Mouse (Mus musculus) liver, postnatal 0 days (tissue): ENCODE measurements around the gene Sorbs1. TPM values are rescaled to one million over a fixed set of nuclear protein-coding genes. Genes with fewer than 3 reads are reported as not detected.

Experiments
- ATAC-seq: fragments of 200-750 bp; cut with Nextera tagmentation; 2 replicates; pipeline ENCODE4 v1.8.0; 2017; ENCODE audit warnings: mild to moderate bottlenecking, moderate library complexity
- DNase-seq: peaks from one replicate; pipeline ENCODE4 v3.0.0-alpha.2; 2016
- H3K27ac ChIP-seq: fragments of 300-500 bp; sonication (generic); 2 replicates; pipeline ENCODE4 v1.5.1; 2014; ENCODE audit warnings: antibody characterized with exemption, moderate library complexity, mild to moderate bottlenecking, low read depth
- H3K27me3 ChIP-seq: fragments of 300-500 bp; sonication (generic); 2 replicates; pipeline ENCODE4 v1.6.1; 2014; ENCODE audit warnings: low read length, control low read depth, mixed read lengths; ENCODE audit not compliant: insufficient read depth
- H3K36me3 ChIP-seq: fragments of 300-500 bp; sonication (generic); replicated peaks from 2 replicates; pipeline ENCODE4 v1.6.1; 2014; ENCODE audit warnings: mild to moderate bottlenecking, control low read depth, low read length, moderate library complexity, mixed read lengths; ENCODE audit not compliant: insufficient read depth
- H3K4me1 ChIP-seq: fragments of 300-500 bp; sonication (generic); 2 replicates; pipeline ENCODE4 v1.6.1; 2014; ENCODE audit warnings: antibody characterized with exemption, mild to moderate bottlenecking, control low read depth; ENCODE audit not compliant: insufficient read depth
- H3K4me2 ChIP-seq: fragments of 300-500 bp; sonication (generic); 2 replicates; pipeline ENCODE4 v1.6.1; 2014; ENCODE audit warnings: low read depth, mild to moderate bottlenecking, low read length, moderate library complexity, mixed read lengths
- H3K4me3 ChIP-seq: fragments of 300-500 bp; sonication (generic); 2 replicates; pipeline ENCODE4 v1.5.1; 2014; ENCODE audit warnings: low read depth, low read length
- H3K9ac ChIP-seq: fragments of 300-500 bp; sonication (generic); replicated peaks from 2 replicates; pipeline ENCODE4 v1.6.1; 2014; ENCODE audit warnings: mild to moderate bottlenecking, moderate library complexity
- H3K9me3 ChIP-seq: fragments of 300-500 bp; sonication (generic); 2 replicates; pipeline ENCODE4 v1.6.1; 2016; ENCODE audit warnings: mild to moderate bottlenecking, control low read depth, low read length, mixed read lengths
- CTCF ChIP-seq: sonication (generic); IDR thresholded peaks from 2 replicates; pipeline ENCODE4 v1.5.1; 2016; ENCODE audit warnings: antibody characterized with exemption, low read depth
- EP300 ChIP-seq: IDR thresholded peaks from 2 replicates; pipeline ENCODE4 v1.6.1; 2016; ENCODE audit warnings: antibody characterized with exemption, low read depth, mild to moderate bottlenecking
- WGBS: fragments of 180-500 bp; shearing (Covaris S2); extraction: QIAGEN DNeasy Blood & Tissue Kit; methylation state at CpG from one replicate; pipeline ENCODE4 v1.1.7; 2014; ENCODE audit not compliant: insufficient replicate concordance; 5-methylcytosine and 5-hydroxymethylcytosine counted together
- polyA plus RNA-seq: library from polyadenylated mRNA; unstranded; fragments of >200 nt; fragmentation: Nextera tagmentation; extraction: Ambion mirVana; gene quantifications from 2 replicates; pipeline ENCODE4 v1.2.1, GENCODE M21; 2015

Sorbs1 gene
- polyA plus RNA-seq, 1 experiment from 2014 or later, result 30.4 TPM

GRCm38 (mm10) chr19:40401213-40401612 lies 112.4 kb downstream of the Sorbs1 start:
- ATAC-seq, result peak; percentile 92
- no peaks in the 10 kb centered on the region; the same call in 1 of the 2 replicates for H3K36me3 ChIP-seq
- DNase-seq, result peak; percentile 81
- no peaks in the 10 kb centered on the region for H3K27me3 ChIP-seq
- WGBS, result 27% methylated on average over 7 of the region's 7 CpGs
- TF ChIP-seq EP300, result peak; percentile 38
- TF ChIP-seq CTCF, result no peak
- H3K4me1 ChIP-seq, result peaks cover 20% of the 10 kb centered on the region
- no peaks in the 10 kb centered on the region for H3K9me3 ChIP-seq
- H3K27ac ChIP-seq, result peak overlapping the region; percentile 63
- H3K9ac ChIP-seq, result no peak overlapping the region
- no peak overlapping the region for H3K4me2 ChIP-seq
- no peak overlapping the region for H3K4me3 ChIP-seq

DNA sequence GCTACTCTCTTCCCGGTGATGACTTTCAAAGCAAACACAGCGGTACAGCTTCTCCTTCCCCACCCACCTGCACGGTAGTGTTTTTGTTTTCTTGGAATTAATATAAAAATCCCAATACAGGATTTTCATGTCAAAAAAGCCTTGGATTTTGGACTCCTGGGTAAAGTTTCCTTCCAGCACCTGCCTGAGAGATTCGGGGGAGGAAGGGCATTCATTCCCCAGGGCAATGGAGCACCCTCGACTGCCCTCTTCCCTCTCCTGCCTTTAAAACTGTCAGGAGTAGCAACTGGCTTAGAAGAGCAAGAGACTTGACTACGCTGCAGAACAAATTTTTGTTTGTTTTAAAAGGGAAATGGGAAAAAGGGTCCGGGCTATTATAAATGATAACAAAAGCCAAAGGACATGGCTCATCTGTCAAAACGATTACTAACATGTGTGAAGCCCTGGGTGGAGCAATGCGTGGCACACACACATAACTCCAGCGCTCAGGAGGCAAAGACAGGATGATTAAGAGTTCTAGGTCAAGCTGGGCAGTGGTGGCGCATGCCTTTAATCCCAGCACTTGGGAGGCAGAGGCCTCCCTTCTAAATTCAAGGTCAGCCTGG lies 113.1 kb downstream of the Sorbs1 start:
- no peaks in the 10 kb centered on the region; the same call in 1 of the 2 replicates for H3K36me3 ChIP-seq
- no peaks in the 10 kb centered on the region for H3K9me3 ChIP-seq
- peak overlapping the region; percentile 63 for H3K27ac ChIP-seq
- peaks cover 16% of the 10 kb centered on the region for H3K4me1 ChIP-seq
- H3K27me3 ChIP-seq, result no peaks in the 10 kb centered on the region
- DNase-seq, result no peak
- no peak for ATAC-seq
- H3K9ac ChIP-seq, result no peak overlapping the region
- WGBS, result 79% methylated on average over 11 of the region's 11 CpGs
- no peak overlapping the region for H3K4me2 ChIP-seq
- H3K4me3 ChIP-seq, result no peak overlapping the region
- TF ChIP-seq EP300, result no peak
- no peak for TF ChIP-seq CTCF

DNA sequence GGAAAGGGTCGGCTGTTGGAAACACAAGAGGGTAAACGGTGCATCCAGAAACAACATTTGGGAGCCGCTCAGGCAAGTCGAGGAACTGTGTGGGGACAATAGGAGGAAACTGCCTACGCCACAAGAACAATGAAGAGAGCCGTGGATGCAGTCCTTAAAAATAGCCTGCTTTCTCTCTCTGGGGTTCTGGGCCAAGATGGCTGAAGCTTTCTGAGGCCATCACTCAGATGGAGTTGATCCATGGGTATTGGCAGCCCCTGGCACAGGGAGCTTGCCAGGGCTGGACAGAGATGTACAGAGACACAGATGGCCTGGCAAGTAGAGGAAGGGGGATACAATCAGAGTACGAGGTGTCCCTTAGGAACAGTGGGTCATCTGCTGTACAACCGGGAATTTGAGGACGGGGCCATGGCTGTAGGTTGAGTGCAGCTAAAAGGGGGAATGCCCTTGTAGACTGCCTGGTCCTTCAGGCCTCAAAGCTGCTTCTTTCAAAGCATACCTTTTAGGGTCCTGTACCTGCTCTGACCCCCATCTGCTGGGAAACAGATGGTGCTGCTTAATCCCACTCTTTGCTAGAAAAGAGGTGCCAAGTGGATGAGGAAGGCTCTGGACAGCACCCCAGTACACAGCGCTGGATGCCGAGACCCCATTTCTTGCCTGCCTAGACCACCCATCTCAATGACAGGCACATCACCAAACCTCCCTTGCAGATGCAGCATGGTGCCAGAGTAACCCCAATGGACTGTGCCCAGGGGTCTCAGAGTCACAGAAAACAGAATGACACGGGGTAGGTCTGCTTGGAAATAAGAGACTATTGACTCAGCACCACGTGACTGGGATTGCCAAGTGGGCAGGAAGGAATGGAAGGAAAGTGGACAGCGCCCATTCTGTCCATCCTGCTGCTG lies 117.6 kb downstream of the Sorbs1 start:
- no peak overlapping the region for H3K4me2 ChIP-seq
- ATAC-seq, result no peak
- no peak for TF ChIP-seq CTCF
- no peak for TF ChIP-seq EP300
- H3K9ac ChIP-seq, result no peak overlapping the region
- DNase-seq, result no peak
- peak overlapping the region; percentile 55; the same call in 1 of the 2 replicates for H3K27ac ChIP-seq
- no peaks in the 10 kb centered on the region for H3K27me3 ChIP-seq
- 71% methylated on average over 14 of the region's 14 CpGs for WGBS
- no peaks in the 10 kb centered on the region; the same call in 1 of the 2 replicates for H3K36me3 ChIP-seq
- H3K9me3 ChIP-seq, result no peaks in the 10 kb centered on the region
- no peak overlapping the region for H3K4me3 ChIP-seq
- H3K4me1 ChIP-seq, result peaks cover 11% of the 10 kb centered on the region; the same call in 1 of the 2 replicates

GRCm38 (mm10) chr19:40395321-40395695 lies 118.3 kb downstream of the Sorbs1 start:
- DNase-seq (no peak), ATAC-seq (no peak)
- H3K4me1 ChIP-seq, result peaks cover 4% of the 10 kb centered on the region; the same call in 1 of the 2 replicates
- no peaks in the 10 kb centered on the region for H3K27me3 ChIP-seq
- TF ChIP-seq EP300 (no peak), CTCF (no peak)
- H3K36me3 ChIP-seq, result no peaks in the 10 kb centered on the region; the same call in 1 of the 2 replicates
- H3K27ac ChIP-seq, result peak overlapping the region; percentile 55
- no peaks in the 10 kb centered on the region for H3K9me3 ChIP-seq
- H3K9ac ChIP-seq, result no peak overlapping the region
- WGBS, result 43% methylated on average over 12 of the region's 12 CpGs
- no peak overlapping the region for H3K4me3 ChIP-seq
- H3K4me2 ChIP-seq, result no peak overlapping the region

DNA sequence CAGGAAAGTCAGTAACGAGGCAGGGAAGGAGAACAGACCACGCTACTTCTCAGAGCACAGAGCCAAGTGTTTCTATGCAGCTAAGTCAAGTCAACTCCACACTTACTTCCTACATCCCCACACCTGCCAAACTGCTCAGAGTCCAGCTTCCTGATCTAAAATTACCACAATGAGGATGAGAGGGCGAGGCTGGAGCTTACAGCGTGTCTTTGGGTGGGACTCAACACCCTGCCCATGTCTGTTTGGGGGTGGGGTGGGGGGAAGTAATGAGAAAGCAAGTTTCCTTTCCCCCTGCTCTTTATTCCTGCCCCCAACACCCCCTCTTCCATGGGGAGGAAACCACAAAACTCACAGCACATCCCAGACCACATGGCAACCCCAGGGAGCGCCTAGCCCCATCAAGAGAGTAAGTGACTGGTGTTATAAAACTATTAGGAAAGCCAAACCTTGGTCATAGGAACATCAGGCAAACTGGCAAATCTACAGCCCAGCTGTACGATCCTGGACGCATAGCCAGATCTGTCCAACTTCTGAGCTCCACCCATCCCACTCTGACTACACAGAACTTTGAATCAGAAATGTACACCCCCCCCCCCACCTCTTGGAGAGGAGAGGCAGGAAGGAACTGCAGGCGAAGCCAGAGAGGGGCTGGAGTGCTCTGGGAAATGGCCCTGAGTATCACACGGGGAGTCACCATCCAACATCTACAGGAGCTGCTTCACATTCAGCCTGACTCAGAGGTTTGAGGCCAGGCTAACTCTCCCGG lies 118.8 kb downstream of the Sorbs1 start:
- DNase-seq (no peak), ATAC-seq (peak; percentile 62)
- no peak overlapping the region for H3K9ac ChIP-seq
- WGBS, result 45% methylated on average over 10 of the region's 10 CpGs
- no peak overlapping the region for H3K4me3 ChIP-seq
- TF ChIP-seq CTCF (no peak), EP300 (no peak)
- no peaks in the 10 kb centered on the region; the same call in 1 of the 2 replicates for H3K36me3 ChIP-seq
- H3K27ac ChIP-seq, result peak overlapping the region; percentile 55; the same call in 1 of the 2 replicates
- H3K4me2 ChIP-seq, result no peak overlapping the region
- H3K27me3 ChIP-seq, result no peaks in the 10 kb centered on the region
- no peaks in the 10 kb centered on the region for H3K9me3 ChIP-seq
- peaks cover 4% of the 10 kb centered on the region; the same call in 1 of the 2 replicates for H3K4me1 ChIP-seq
